Comparison of ENCODE assay signal across 27 mouse cellular contexts in genomic region chr1:73233636-73234035, GRCm38 (mm10).
"Had no signal": no experiment of that assay in that cellular context is flagged by ENCODE, and none has a peak within 500 bp of the region (broad histone marks: within the 10 kb centered on the region; RNA-seq: fewer than 3 reads in every experiment).

No protein-coding gene starts in this region.

- DNase-seq: cerebellum, adult 2 months; cerebellum, adult 8-10 months; cerebellum, adult 9-10 months; cerebellum, adult 9-11 months; cerebellum, postnatal 10 days; cerebellum, postnatal 14 days; cerebellum, postnatal 25 days; cerebellum, postnatal 36 days; embryo, embryonic 11 days; forebrain, postnatal 0 days; gastrocnemius, adult 2 months; gastrocnemius, postnatal 10 days; gastrocnemius, postnatal 14 days; gastrocnemius, postnatal 25 days; gastrocnemius, postnatal 36 days; heart, adult 18-20 months had no signal

- H3K36me3 ChIP-seq: embryonic facial prominence, embryonic 10.5 days; embryonic facial prominence, embryonic 12.5 days; embryonic facial prominence, embryonic 13.5 days; embryonic facial prominence, embryonic 15.5 days; forebrain, embryonic 10.5 days; forebrain, embryonic 12.5 days; forebrain, embryonic 15.5 days had no signal

- H3K27me3 ChIP-seq: embryonic facial prominence, embryonic 12.5 days; embryonic facial prominence, embryonic 13.5 days; embryonic facial prominence, embryonic 15.5 days; forebrain, embryonic 12.5 days; forebrain, embryonic 13.5 days; forebrain, embryonic 15.5 days had no signal

- H3K9me3 ChIP-seq: embryonic facial prominence, embryonic 13.5 days; embryonic facial prominence, embryonic 15.5 days; forebrain, embryonic 15.5 days had no signal

- H3K27ac ChIP-seq: embryonic facial prominence, embryonic 10.5 days; embryonic facial prominence, embryonic 12.5 days; embryonic facial prominence, embryonic 13.5 days; embryonic facial prominence, embryonic 15.5 days; forebrain, embryonic 10.5 days; forebrain, embryonic 12.5 days; forebrain, embryonic 13.5 days; forebrain, embryonic 15.5 days; gastrocnemius, adult 2 months had no signal

- H3K4me1 ChIP-seq: forebrain, embryonic 10.5 days; forebrain, embryonic 12.5 days; forebrain, embryonic 13.5 days; forebrain, embryonic 15.5 days had no signal

- H3K4me3 ChIP-seq: embryonic facial prominence, embryonic 10.5 days; embryonic facial prominence, embryonic 12.5 days; embryonic facial prominence, embryonic 13.5 days; embryonic facial prominence, embryonic 15.5 days; erythroblast, embryonic 14.5 days; forebrain, embryonic 10.5 days; forebrain, embryonic 12.5 days; forebrain, embryonic 13.5 days; forebrain, embryonic 15.5 days; gastrocnemius, adult 2 months had no signal

- H3K4me2 ChIP-seq: embryonic facial prominence, embryonic 12.5 days; embryonic facial prominence, embryonic 13.5 days; embryonic facial prominence, embryonic 15.5 days; forebrain, embryonic 12.5 days; forebrain, embryonic 13.5 days; forebrain, embryonic 15.5 days had no signal

- ATAC-seq: forebrain, embryonic 13.5 days; forebrain, embryonic 14.5 days; forebrain, embryonic 15.5 days; forebrain, embryonic 16.5 days; forebrain, postnatal 0 days had no signal

- H3K9ac ChIP-seq: embryonic facial prominence, embryonic 12.5 days; embryonic facial prominence, embryonic 13.5 days; embryonic facial prominence, embryonic 15.5 days; forebrain, embryonic 12.5 days; forebrain, embryonic 13.5 days; forebrain, embryonic 15.5 days; forebrain, postnatal 0 days had no signal
